Mouse (Mus musculus) CH12.LX (cell line): Measurements from ENCODE around the gene Il17f.

Experiments used
- CTCF ChIP-seq, 2 experiments: IDR thresholded peaks in 1 of 2; conservative IDR thresholded peaks in 1 of 2; 2 replicates each; pipeline ENCODE4 v1.5.1; 2011 to 2012; ENCODE audit warnings: low read depth in 2 of 2, low read length in 2 of 2, improper control_type of control experiment in 1 of 2, inconsistent platforms in 1 of 2, mild to moderate bottlenecking in 1 of 2, moderate library complexity in 1 of 2
- E2F4 ChIP-seq: IDR thresholded peaks from 2 replicates; pipeline ENCODE4 v1.6.1; 2011; ENCODE audit warnings: low read depth, low read length, improper control_type of control experiment; ENCODE audit not compliant: insufficient replicate concordance
- MAFK ChIP-seq: IDR thresholded peaks from 2 replicates; pipeline ENCODE4 v1.6.1; 2011; ENCODE audit warnings: low read length, improper control_type of control experiment; ENCODE audit not compliant: insufficient replicate concordance
- MAX ChIP-seq: IDR thresholded peaks from 2 replicates; pipeline ENCODE4 v1.6.1; 2011; ENCODE audit warnings: low read length, improper control_type of control experiment
- POLR2A ChIP-seq: IDR thresholded peaks from 2 replicates; pipeline ENCODE4 v1.6.1; 2011; ENCODE audit warnings: low read depth, mild to moderate bottlenecking, improper control_type of control experiment, low read length
- UBTF ChIP-seq: IDR thresholded peaks from 2 replicates; pipeline ENCODE4 v1.6.1; 2012; ENCODE audit warnings: low read depth, mild to moderate bottlenecking, inconsistent platforms, low read length, improper control_type of control experiment, moderate library complexity
- USF2 ChIP-seq: conservative IDR thresholded peaks from 2 replicates; pipeline ENCODE4 v1.6.1; 2011; ENCODE audit warnings: low read depth, low read length, improper control_type of control experiment
- ZMIZ1 ChIP-seq: IDR thresholded peaks from 2 replicates; pipeline ENCODE4 v1.6.1; 2012; ENCODE audit warnings: low read depth, mild to moderate bottlenecking, inconsistent platforms, low read length, improper control_type of control experiment

DNA sequence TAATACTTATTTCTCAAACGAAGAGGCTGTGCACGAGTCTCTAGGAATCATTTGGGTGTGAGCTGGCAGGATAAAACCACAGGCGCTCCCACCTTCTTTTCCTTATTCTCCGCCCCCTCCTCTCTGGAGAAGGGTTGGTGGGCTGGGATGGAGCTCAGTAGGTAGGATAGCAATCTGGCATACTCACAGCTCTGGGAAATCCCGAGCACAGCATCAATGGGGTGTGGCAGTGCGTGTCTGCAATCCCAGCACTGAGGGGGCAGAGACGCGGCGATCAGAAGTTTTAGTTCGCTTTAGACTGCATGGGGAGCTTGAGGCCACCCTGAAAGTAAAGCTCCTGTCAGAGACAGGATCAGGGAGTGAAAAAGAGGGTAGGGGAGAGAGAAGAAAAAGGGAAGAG lies 2.0 kb downstream of the Il17f start:
- no peak for TF ChIP-seq ZMIZ1
- no peak for TF ChIP-seq MAFK
- TF ChIP-seq POLR2A, result no peak
- no peak for TF ChIP-seq UBTF
- no peak for TF ChIP-seq CTCF (conservative IDR thresholded peaks at IDR 0.05 in 1 of 2, IDR thresholded peaks at IDR 0.05 in 1 of 2; ENCODE audit: low read depth in 2 of 2, low read length in 2 of 2)
- no peak for TF ChIP-seq E2F4
- TF ChIP-seq MAX, result no peak
- no peak for TF ChIP-seq USF2
